Mouse (Mus musculus) testis, postnatal 10 days (tissue): ENCODE measurements around the gene Pcnp.
"Not testable (repeated sequence)": the region's sequence is repeated elsewhere in the genome, so short reads cannot be mapped to it uniquely, and the experiment has no call there.

Experiments
- DNase-seq: peaks from one replicate; pipeline ENCODE4 v3.0.0; 2021; ENCODE audit warnings: low spot score

The Pcnp gene

GRCm38 (mm10) chr16:56029661-56030082 is at the start of gene Pcnp:
Pcnp (minus strand) TSS chr16:56029739.
- DNase-seq = peak; percentile 97

DNA sequence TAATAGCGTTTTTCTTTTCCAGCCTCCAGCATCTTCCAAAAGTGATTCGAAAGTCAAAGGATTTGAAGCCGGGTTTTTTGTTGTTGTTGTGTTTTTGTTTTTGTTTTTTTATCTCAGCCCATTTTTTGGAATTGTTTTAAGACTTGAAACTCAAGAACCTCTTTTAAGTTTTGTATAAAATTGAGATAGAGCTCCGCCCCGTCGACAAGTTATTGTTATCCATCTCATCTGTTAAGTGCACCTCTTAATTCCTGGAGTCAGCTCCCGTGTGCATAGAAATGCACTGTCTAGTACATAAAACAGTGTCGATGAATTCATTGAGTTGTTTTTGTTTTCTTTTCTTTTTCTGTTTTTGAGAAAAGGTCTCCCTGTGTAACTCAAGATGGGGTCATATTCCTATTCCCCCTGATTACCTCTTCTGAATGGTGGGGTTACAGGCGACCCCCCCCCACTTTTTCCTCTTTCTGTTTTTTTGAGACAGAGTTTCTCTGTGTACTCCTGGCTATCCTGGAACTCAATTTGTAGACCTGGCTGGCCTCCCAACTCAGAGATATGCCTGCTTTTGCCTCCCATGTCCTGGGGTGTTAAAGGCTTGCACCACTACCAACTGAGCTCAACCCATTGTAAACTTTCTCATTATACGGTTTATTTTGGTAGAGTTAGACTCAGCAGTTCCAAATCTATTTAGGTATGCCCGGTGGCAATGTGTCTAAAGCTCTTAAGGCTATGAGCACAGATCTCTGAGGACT is 46.8 kb upstream of the Pcnp start:
- no peak for DNase-seq

- peak; percentile 87 for DNase-seq
Observed at GRCm38 (mm10) chr16:56075222-56076111, 45.9 kb upstream of the Pcnp start.

GRCm38 (mm10) chr16:56074565-56074964 is 45.0 kb upstream of the Pcnp start:
- no peak for DNase-seq

- DNase-seq = no peak
Observed at GRCm38 (mm10) chr16:56074122-56074521, 44.6 kb upstream of the Pcnp start.

- DNase-seq = not testable (repeated sequence)
Observed at GRCm38 (mm10) chr16:56073150-56073549, 43.6 kb upstream of the Pcnp start.

DNA sequence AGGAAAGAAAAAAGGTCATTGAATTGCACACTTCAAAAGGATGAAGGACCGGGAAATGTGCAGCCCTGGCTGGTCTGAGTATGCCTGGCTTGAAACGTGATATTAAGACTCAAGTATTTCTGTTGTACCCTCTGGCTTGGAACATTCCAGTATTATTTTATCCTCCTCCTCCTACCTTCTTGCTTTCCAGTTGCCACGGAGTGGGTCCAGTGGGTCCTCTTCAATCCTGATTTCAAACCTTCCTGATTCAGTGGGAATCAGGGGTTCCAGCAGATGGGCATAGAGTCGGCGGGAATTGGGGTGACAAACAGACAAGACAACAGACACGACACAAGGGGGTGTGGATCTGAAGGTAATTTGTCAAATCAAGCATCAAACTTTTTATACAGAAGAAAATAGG is 43.0 kb upstream of the Pcnp start:
- no peak for DNase-seq

DNA sequence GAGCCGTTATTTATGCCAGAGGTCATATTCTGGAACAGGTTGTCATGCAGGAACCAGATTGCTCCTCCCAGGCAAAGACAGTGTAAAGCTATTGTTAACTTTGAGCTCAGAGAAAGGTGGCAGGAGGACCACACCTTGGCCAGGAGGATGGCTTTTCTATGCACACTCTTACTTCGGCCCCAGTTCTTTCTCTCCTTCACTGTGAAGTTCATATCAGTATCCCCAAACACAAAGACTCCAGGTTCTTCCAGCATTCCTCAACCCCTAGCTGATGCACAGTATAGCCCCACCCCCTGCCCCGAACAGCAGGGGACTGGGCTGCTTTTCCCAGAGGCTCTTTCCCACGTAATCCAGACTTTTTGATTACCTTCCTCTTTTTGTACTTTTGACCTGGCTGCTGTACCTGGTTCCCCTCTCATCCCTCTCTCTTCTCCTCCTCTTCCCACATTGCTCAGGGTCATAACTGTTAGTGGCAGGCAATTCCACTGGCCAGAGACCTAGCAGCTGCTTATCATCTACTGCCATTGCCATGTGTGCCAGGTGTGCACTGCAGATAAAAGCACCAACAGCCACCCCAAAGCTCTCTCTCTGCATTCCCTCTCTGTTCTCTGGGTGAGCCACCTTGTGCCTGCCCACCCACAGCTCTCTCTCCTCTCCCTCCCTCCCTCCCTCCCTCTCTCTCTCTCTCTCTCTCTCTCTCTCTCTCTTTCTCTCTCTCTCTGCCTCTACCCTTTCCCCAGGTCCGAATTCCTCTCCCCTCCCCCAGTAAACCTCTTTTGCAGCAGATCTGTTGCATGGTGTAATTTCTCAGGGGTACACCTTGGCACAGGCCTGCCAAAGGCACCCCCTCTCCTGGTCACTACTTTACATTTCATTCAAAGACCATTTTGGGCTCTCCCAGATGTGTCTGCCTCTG is 42.0 kb upstream of the Pcnp start:
- DNase-seq = no peak

DNA sequence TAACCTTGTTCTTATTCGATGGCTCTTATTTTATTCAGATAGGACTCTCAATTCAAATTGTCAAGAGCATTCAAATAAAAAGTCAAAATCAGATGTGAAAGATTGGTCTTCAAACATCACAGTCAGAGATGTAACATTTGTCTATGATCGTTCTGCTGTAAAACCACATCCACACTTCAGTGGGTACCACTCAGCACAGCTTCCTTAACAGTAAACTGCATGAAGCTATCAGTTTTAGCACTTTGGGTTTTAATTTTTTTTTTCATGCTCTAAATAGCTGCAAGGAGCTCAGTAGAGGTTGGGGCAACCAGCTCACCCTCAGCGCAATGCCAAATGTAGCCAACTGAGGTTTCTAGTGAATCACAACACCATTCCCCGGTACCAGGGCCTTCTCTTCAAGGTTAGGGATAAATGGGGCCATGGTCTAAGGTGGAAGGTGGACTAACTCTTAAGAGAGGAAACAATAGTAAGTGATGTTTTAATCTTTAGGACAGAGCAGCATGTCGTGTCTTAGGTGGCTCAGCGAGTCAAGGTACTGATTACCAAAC is 39.1 kb upstream of the Pcnp start:
- DNase-seq = no peak

DNA sequence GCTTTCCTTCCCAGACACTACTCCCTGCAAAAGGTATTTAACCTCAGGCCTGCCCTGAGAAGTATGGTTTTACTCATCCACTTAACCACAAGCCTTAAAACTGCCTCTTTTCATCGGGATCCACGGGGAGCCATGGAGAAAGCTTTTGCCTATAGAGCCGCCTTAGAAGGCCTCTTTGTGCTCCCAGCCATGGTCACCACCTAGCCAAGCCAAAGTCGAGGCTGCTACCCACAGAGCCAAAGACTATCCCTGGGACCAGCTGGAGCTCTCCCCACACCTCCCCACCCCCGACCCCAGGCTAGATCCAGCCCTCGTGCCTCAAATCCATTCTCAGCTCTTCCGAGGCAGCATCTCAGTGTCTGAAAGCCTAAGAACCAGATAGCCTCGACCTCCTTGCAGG is 36.6 kb upstream of the Pcnp start:
- DNase-seq = no peak

GRCm38 (mm10) chr16:56064334-56064990 is 34.9 kb upstream of the Pcnp start:
- peak; percentile 53 for DNase-seq

GRCm38 (mm10) chr16:56062981-56063380 is 33.4 kb upstream of the Pcnp start:
- no peak for DNase-seq

- DNase-seq = no peak
Observed at GRCm38 (mm10) chr16:56061995-56062594, 32.6 kb upstream of the Pcnp start.

DNA sequence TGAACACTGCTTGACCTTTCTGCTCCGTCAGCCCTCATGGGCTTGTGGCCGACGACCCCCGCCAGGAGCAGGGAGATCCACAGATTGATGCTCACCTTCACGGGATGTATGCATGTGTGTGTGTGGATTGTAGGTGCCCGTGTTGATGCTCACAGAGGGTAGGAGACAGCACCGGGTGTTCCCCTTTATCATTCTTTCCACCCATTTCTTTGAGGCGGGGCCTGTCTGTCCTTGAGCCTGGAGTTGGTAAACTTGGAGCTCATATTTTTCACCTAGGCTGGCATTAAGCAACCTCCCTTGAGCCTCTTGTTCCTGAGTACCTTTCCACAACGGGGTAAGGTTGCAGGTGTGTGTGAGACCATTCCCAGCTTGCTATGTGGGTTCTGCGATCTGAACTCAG is 28.6 kb upstream of the Pcnp start:
- no peak for DNase-seq

DNA sequence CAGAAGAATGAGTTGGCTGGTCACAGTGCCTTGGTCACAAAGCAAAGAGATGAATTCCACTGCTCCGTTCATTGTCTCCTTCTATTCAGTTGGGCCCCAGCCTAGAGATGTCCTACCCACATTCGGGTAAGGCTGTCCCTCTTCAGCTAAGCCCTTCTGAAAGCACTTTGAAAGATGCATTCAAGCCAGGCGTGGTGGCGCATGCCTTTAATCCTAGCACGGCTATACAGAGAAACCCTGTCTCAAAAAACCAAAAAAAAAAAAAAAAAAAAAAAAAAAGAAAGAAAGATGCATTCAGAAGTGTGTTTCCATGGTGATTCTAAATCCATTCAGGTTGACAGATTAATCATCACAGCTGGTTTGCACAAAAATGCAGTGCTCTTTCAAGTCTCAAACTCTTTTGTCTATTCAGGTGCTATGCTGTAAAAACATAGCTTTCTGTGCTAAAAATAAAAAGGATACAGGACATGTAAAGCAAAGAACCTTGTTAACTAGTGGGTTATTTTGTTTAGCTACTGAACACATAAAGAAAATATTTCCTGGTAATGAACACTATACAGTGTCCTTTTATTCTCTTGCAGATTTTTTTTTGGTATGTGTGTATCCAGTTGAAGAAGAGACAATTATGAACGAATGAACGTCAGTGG is 27.5 kb upstream of the Pcnp start:
- DNase-seq = no peak

DNA sequence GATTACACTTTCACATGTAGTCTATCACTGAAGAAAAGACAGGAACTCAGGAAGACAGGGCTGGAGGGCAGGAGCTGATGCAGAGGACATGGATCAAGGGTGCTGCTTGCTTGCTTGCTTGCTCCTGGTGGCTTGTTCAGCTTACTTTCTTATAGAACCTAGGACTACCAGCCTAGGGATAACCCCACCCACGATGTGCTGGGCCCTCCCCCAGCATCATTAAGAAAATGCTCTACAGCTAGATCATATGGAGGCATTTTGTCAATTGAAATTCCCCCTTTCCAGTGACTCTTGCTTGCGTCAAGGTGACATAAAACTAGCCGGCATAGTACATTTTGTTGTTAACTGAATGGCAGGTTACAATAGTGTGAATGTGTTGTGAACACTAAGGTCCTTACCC is 26.4 kb upstream of the Pcnp start:
- DNase-seq = no peak

DNA sequence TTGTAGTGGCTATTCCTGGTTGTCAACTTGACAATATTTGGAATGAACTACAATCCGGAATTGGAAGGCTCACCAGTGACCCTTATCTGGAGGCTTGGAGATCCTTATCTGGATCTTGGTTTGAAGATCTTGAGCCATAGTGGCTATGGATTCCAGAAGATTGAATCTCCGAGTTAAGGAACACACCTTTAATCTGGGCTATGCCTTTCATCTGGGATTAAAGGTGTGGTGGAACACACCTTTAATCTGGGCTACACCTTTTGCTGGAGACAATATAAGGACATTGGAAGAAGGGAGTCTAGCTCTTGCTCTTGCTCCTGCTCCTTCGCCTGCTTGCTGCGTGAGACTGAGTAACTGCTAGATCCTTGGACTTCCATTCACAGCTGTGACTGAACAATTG is 18.5 kb upstream of the Pcnp start, which contains the start of gene Senp7:
Gene Senp7 (plus strand): TSS at position 301 of the 400 bp plus-strand sequence.
- DNase-seq = not testable (repeated sequence)

DNA sequence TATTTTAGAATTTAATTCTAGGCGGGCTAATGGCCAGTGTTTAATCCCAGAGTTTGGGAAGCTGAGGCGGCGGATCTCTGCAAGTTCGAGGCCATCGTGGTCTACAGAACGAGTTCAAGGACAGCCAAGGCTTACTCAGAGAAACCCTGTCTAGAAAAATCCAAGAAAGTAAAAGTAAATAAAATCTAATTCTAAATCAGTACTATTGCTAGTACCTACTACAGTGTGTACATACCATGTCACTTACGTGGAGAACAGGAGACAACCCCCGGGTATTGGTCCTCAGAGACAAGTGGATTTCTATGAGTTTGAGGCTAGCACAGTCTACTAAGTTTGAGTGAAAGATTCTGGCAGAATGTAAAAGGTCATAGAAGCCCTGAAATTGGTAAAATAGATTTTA is 8.6 kb upstream of the Pcnp start:
- no peak for DNase-seq

DNA sequence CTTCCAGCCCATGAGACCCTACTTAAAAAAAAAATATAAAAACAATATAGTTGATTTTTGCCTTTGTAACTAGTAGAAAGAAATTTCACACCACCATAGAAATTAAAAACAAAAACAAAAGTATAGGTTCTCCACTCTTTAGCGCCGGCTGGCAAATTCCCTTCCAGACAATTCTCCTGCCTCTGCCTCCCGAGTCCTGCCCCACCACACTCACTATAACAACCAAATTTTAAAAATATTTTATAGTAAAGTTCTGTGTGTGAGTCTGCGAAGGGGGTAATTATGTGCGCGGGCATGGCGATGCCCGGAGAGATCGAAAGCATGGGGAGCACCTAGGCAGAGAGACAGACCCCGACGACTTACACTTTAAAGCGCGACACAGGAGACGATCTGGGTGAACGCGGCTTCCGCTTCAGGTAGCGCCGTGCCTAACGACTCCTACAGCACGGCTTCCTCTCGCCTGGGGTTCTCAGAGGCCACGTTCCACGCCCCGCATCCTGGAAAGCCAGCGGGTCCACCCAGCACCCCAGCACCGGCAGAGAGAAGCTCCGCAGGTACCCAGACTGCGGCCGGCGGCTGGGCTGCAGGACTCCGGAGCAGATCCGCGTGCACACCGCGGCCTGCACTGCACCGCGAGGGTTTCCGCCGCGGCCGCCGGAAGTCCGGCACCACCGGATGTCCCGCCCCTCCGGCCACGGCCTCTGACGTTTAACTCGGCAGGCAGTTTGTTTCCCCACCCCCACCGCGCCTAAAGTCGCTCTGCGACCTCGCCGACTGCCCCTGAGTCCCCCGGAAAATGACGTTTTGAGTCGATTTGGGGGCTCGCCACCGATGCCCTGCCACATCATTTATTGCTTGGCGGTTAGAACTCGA is 7.8 kb upstream of the Pcnp start, which contains the start of gene Trmt10c:
Gene Trmt10c (minus strand): TSS at position 682 of the 873 bp plus-strand sequence.
- peak; percentile 96 for DNase-seq
